Mouse (Mus musculus) kidney, postnatal 25 days (tissue): ENCODE measurements around the gene Rgl3.

Experiments
- DNase-seq, 2 experiments: peaks; one replicate each; pipeline ENCODE4 v3.0.0; 2021; ENCODE audit warnings: mixed read lengths in 2 of 2

Rgl3 gene

GRCm38 (mm10) chr9:21978398-21979128 lies 10.7 kb downstream of the Rgl3 start:
- DNase-seq, result peak; percentile 45 to 70

DNA sequence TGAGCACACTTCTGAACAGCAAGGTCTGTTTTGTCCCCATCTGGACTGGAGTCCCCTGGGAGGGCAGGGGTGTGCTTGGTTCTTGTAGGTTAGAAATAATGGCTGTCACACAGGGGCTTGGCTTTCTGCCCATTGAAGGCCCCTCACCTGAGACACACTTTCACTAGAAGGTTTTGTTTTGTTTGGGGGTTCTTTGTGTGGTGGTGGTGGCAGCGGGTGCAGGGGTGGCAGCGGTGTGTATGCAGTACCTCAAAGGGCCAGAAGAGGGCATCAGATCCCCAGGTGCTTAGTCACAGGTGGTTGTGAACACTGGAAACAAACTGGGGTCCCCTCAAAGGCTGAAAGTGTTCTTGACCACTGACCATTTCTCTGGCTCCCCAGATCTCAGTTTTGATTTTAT lies 11.3 kb downstream of the Rgl3 start:
- DNase-seq, result peak; percentile 47 to 63

DNA sequence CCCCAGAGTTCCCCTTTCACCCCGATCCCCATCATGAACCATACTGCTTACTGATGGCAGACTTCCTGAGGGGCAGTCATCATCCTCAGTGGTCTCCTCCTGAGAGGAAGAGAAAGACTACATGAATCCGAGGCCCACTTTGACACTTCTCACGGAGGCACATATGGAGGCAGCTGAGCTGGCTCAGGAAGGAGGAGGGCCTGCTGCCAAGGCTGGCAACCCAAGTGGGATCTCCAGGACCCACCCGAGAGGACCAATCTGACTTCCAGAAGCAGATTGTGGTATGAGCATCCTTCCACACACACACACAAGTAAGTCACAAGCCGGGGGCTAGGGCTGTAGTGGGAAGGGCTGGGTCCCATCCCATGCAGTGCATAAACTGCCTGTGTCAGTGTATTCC lies 11.9 kb downstream of the Rgl3 start:
- no peak for DNase-seq

GRCm38 (mm10) chr9:21976626-21977175 lies 12.5 kb downstream of the Rgl3 start:
- DNase-seq, result peak in 1 of 2 experiments; percentile 45

DNA sequence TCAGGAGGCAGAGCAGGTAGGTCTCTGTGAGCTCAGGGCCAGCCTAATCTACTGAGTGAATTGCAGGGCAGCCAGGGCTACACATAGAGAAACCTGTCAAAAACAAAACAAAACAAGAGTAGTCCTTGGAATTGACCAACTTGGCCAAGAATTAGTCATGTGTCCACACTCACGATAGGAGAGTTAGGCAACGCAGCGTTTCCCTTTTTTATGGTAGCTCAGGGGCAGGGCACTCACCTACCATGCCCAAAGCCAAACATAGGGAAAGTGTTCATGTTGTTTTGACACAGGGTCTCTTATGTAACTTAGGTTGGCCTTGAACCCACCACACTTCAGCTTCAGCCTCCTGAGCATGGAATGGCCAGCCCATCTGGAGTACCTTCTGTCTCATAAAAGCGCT lies 19.9 kb downstream of the Rgl3 start:
- no peak for DNase-seq

- DNase-seq, result no peak
Observed at GRCm38 (mm10) chr9:21968883-21969282, 20.4 kb downstream of the Rgl3 start.

- DNase-seq, result peak; percentile 66 to 82
Observed at GRCm38 (mm10) chr9:21963417-21963816, 25.8 kb downstream of the Rgl3 start, which contains the start of gene Epor. Gene Epor, minus strand, starts transcription at chr9:21963506.

DNA sequence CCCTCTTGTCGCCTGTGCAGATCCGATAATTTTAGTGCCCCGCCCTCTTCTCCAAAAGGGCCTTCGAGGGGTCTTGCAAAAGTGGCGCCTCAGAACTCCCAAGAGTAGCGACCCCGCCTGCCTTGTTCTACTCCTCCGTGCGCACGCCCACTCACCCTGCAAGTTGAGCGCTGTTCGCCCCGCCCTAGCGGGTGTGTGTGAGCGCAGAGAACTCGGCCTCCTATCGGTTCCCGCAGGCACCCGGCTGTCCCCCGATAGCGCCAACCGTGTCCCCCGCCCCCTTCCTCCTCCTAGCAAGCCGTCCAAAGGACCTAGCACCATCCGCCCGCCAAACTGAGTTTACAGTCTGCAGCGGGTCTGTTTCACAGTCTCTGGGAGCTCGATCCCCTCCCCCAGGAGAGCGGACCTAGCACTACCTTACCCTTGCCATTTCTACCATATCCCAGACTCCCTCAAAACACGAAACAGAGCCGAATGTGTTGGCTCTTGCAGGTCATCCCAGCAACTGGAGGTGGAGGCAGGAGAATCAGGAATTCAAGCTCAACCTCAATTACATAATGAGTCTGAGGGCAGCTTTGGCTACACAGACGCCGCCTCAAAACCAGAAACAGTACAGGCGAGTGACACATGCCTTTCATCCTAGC lies 26.7 kb downstream of the Rgl3 start:
- DNase-seq, result peak; percentile 66 to 86

- DNase-seq, result peak in 1 of 2 experiments; percentile 3
Observed at GRCm38 (mm10) chr9:21962010-21962409, 27.2 kb downstream of the Rgl3 start.

DNA sequence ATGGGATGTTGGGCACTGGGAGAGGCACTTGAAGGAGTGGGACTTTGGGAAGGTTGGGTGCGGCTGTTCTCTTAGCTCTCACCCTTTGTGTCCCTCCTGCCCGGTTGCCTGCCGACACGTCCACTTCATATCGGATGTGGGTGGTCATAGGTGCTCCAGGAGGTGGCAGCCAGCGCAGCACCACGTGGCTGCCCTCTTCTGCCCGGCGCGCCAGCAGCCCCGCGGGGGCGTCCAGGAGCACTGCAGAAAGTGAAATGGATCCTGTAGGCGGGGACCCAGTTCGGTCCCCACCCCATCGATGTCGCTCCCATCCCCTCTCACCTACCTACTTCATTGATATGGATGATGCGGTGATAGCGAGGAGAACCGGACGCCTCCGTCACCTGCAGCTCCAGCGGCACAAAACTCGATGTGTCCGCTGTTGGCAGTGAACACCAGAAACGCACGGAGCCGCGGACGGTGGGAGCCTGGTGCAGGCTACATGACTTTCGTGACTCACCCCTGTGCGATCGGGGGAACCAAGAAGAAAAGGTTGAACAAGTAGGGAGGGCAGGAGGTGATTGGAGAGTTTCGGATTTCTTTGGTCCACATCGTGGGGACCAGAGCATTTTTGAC lies 27.8 kb downstream of the Rgl3 start:
- DNase-seq, result no peak

DNA sequence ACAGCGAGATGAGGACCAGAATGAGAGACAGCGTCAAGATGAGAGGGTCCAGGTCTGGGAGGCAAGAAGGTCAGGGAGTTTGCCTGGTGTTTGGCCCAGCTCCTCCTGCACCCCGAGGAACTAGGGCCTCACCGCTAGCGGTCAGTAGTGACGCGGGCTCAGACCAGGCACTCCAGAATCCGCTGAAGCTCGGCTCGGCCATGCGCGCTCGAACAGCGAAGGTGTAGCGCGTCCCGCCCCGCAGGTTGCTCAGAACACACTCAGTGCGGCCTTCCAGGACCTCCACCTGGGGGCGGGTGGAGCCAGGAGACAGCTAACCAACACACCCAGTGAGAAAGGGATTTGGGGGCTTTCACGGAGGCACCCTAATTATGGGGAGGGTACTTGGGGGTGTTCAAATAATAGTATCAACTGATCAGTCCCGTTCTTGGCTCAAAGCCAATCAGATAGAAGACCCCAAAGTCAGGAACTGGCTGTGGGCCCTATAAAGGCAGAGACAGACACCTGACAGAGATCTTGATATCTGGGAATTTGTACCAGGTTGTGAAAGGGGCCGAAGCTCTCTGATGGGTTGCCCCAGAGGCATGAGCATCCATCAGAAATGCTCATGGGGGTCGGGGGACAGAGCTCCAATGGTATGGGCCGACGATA lies 28.6 kb downstream of the Rgl3 start:
- peak; percentile 57 to 74 for DNase-seq

- DNase-seq, result peak; percentile 24 to 62
Observed at GRCm38 (mm10) chr9:21960135-21960534, 29.1 kb downstream of the Rgl3 start.

DNA sequence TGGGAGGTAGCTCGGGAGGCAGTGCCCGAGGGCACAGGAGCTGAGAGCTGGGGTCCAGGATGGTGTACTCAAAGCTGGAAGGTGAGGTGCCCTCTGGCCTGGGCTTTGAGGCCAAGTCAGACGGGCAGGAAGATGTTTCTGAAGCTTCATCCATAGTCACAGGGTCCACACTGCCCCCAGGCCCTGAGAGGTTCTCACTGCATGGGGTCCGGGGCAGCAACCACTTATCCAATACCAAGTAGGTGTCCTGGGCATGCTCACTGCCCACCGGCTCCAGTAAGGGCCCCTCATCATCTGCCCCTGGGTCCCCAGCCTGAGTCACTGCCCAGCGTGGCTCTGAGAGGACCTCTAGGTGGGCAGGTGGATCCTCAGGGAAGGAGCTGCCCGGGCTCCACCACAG lies 30.0 kb downstream of the Rgl3 start:
- no peak for DNase-seq

GRCm38 (mm10) chr9:21958372-21958771 lies 30.9 kb downstream of the Rgl3 start:
- DNase-seq, result peak in 1 of 2 experiments; percentile 4

DNA sequence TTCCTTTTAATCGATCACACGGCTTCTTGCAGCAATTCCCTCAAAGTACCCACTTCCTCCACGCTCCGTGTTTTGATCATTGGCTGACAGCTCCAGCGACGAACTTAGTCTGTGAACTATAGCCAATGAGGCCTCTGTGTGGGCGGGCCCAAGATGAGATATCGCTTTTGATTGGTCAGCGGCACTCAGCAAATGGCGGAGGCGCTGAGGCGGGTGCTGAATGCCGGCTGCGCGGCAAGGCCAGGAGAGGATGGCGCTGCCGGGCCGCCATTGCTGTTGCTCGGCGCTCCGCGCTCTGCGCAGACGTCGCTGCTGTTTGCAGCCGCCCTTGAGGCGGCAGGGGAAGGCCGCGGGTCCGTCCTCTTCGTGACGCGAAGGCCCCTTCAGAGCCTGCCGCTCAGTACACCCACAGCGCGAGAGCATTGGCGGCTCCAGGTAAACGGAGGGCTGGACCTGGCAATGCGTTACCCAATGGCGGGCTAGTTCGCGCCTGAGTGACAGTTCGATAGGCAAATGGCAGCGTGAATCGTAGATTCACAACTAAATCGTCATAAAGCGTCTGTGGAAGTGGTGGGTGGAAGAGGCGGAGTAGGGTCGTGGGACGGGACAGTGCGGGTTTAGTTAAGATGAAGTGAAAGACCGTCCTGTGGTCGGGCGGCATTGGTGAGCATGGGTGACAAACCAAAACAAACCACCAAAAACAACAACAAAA lies 33.5 kb downstream of the Rgl3 start, which contains the start of gene Swsap1:
Swsap1 (plus strand) TSS at position 186 of the 712 bp plus-strand sequence.
- DNase-seq, result peak; percentile 99

DNA sequence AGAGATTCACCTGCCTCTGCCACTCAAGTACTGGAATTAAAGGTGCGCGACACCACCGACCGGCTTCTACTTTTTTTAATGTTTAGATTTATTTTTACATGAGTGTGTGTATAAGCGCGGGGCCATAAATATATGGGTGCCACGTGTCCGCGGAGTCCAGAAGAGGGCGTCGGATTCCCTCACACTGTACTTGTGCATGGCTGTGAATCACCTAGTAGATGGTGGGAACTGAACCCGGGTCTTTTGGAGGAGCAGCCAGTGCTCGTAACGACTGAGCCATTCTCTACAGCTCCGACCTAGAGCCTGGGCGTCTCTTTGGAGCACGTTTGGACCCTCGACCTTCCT lies 34.0 kb downstream of the Rgl3 start:
- no peak for DNase-seq

GRCm38 (mm10) chr9:21954635-21955034 lies 34.6 kb downstream of the Rgl3 start:
- DNase-seq, result no peak

DNA sequence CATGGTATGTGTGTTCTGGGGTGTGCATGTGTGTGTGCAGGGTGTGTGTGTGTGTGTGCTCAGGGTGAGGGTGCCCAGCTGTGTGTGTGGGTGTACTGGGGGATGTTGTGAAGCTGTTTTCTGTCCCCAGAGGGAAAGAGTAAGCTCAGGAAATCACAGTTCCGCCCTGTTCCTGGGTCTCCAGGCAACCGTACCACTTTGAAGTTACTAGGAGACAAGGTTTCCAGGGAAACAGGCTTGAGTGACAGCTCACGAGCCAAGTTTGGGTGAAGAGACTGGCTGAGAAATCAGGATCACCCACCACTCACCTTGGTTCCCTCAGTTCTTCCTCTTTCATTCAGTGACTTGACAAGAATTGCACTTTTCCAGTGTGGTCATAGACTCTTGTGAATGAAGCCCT lies 35.6 kb downstream of the Rgl3 start:
- no peak for DNase-seq

- DNase-seq, result no peak
Observed at GRCm38 (mm10) chr9:21951977-21952376, 37.3 kb downstream of the Rgl3 start.

- DNase-seq, result peak; percentile 66 to 78
Observed at GRCm38 (mm10) chr9:21950322-21950721, 38.9 kb downstream of the Rgl3 start.

DNA sequence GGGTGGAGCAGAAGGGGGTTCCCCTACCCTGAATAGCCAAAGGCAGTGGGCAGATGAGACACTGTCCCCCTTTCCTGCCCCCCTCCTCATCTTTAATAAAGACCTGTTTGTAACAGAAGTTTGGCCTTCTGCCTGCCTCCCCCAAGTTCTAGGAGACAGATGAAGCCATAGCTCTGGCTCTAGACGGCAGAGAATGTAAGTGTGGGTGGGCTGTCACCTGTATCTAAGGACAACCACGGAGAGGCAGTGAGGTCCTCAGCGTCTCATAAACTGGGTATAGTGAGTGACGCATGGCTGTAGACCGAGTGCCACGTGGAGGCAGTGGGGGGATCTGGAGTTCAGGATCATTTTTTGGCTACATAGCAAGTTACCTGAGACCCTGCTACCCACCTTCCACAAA lies 40.5 kb downstream of the Rgl3 start:
- DNase-seq, result no peak

DNA sequence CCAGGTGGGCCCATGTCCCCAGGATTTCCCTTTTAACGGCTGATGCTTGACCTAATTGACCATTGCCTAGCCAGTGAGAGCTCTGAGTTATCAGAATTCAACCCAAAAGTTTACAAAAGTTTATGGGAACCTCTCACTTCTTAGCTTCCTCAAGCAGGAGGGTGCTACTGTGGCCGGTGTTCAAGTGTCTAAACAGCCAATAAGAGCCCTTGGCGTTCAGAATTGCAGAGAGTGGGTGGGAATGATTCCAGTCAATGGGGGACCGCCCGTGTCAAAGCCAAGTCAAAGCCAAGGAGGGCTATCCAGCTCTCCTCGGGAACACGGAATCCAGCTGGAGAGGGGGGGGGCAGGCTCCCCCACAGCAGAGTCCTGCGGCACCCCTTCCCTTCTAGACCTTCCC lies 41.1 kb downstream of the Rgl3 start:
- no peak for DNase-seq
